9 mouse cellular contexts compared by ENCODE assay signal in the genomic region with DNA sequence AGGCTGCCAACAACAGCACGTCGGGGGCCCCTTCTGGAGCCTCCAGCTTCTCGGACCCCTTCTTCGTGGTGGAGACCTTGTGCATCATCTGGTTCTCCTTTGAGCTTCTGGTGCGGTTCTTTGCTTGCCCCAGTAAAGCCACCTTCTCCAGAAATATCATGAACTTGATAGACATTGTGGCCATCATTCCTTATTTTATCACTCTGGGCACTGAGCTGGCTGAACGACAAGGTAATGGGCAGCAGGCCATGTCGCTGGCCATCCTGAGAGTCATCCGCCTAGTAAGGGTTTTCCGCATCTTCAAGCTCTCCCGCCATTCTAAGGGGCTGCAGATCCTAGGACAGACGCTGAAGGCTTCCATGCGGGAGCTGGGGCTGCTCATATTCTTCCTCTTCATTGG. TPM values are rescaled to one million over a fixed set of nuclear protein-coding genes. Genes with fewer than 3 reads are reported as not detected.
A peak's percentile ranks its signal among the peaks of the same experiment; 100 is the strongest.
DNase-seq lines count a peak whose midpoint lies in the region; ATAC-seq lines count a peak whose summit lies in the region.
"Had no signal": no experiment of that assay in that cellular context is flagged by ENCODE, and none has a peak within 500 bp of the region (broad histone marks: within the 10 kb centered on the region; RNA-seq: fewer than 3 reads in every experiment).

No protein-coding gene starts in this region.

- 48% methylated on average over 12 of the region's 12 CpGs for WGBS in heart, embryonic 10.5 days
- WGBS in hindbrain, embryonic 12.5 days = 48% methylated on average over 12 of the region's 12 CpGs
- WGBS in midbrain, embryonic 13.5 days = 51% methylated on average over 12 of the region's 12 CpGs

- H3K9ac ChIP-seq in hindbrain, embryonic 12.5 days = peak overlapping the region; percentile 84
- peak overlapping the region; percentile 88 for H3K9ac ChIP-seq in midbrain, embryonic 13.5 days (replicated peaks)

- no peak overlapping the region for H3K27ac ChIP-seq in heart, embryonic 10.5 days
- H3K27ac ChIP-seq in hindbrain, embryonic 12.5 days = no peak overlapping the region
- peak overlapping the region; percentile 86; the same call in 1 of the 2 replicates for H3K27ac ChIP-seq in midbrain, embryonic 13.5 days

- H3K36me3 ChIP-seq in heart, embryonic 10.5 days = no peaks in the 10 kb centered on the region
- H3K36me3 ChIP-seq in hindbrain, embryonic 12.5 days = no peaks in the 10 kb centered on the region
- H3K36me3 ChIP-seq in midbrain, embryonic 13.5 days = no peaks in the 10 kb centered on the region

- peak overlapping the region; percentile 81 for H3K4me3 ChIP-seq in heart, embryonic 10.5 days
- H3K4me3 ChIP-seq in hindbrain, embryonic 12.5 days = peak overlapping the region; percentile 83
- H3K4me3 ChIP-seq in midbrain, embryonic 13.5 days (replicated peaks) = peak overlapping the region; percentile 76

- H3K9me3 ChIP-seq in heart, embryonic 10.5 days = no peaks in the 10 kb centered on the region
- H3K9me3 ChIP-seq in hindbrain, embryonic 12.5 days (replicated peaks) = no peaks in the 10 kb centered on the region
- H3K9me3 ChIP-seq in midbrain, embryonic 13.5 days = no peaks in the 10 kb centered on the region

- peaks cover 28% of the 10 kb centered on the region for H3K27me3 ChIP-seq in heart, embryonic 10.5 days (ENCODE audit: insufficient read depth, poor library complexity, severe bottlenecking)
- peaks cover 7% of the 10 kb centered on the region; the same call in 1 of the 2 replicates for H3K27me3 ChIP-seq in hindbrain, embryonic 12.5 days
- no peaks in the 10 kb centered on the region for H3K27me3 ChIP-seq in midbrain, embryonic 13.5 days

- H3K4me1 ChIP-seq in heart, embryonic 10.5 days = peaks cover 17% of the 10 kb centered on the region
- peaks cover 31% of the 10 kb centered on the region for H3K4me1 ChIP-seq in hindbrain, embryonic 12.5 days
- H3K4me1 ChIP-seq in midbrain, embryonic 13.5 days (replicated peaks) = peaks cover 67% of the 10 kb centered on the region

- H3K4me2 ChIP-seq in hindbrain, embryonic 12.5 days (replicated peaks) = peak overlapping the region; percentile 95
- peak overlapping the region; percentile 83 for H3K4me2 ChIP-seq in midbrain, embryonic 13.5 days (replicated peaks)

- no peak for ATAC-seq in hindbrain, embryonic 12.5 days (ENCODE audit: low FRiP score)
- no peak for ATAC-seq in midbrain, embryonic 13.5 days

- DNase-seq in heart, embryonic 10.5 days (ENCODE audit: low spot score) = no peak
- no peak for DNase-seq in heart, adult 9 months (ENCODE audit: low spot score in 2 of 2)
- DNase-seq in spleen, adult 18-20 months = peak; percentile 5 to 26
- no peak for DNase-seq in spleen, postnatal 36 days (ENCODE audit: low spot score in 2 of 2)
- DNase-seq in testis, postnatal 10 days (ENCODE audit: low spot score) = no peak
- DNase-seq in spleen, postnatal 4 days (ENCODE audit: low spot score in 2 of 2) = no peak

RNA-seq across cellular contexts. Expression of a gene that starts 1.1 kb away (rescaled TPM):
- polyA plus RNA-seq in heart, embryonic 10.5 days (2016; fragmentation: Nextera tagmentation; extraction: Ambion mirVana) = 0.91 and 2.8 TPM in 2 replicates
- 8.1 and 8.3 TPM in 2 replicates for polyA plus RNA-seq in hindbrain, embryonic 12.5 days (2016; fragmentation: Nextera tagmentation; extraction: Ambion mirVana)
- polyA plus RNA-seq in midbrain, embryonic 13.5 days (2015; fragmentation: Nextera tagmentation; extraction: Ambion mirVana) = 10.1 and 12.5 TPM in 2 replicates
- polyA plus RNA-seq: erythroblast, embryonic 14.5 days had no signal

Comparison
In these comparisons a context has a peak if more than half of its experiments do, and no peak if none do; other contexts are left out.
1. DNase-seq: peak in spleen, adult 18-20 months (2 of 2); none in heart, embryonic 10.5 days (single experiment), heart, adult 9 months (0 of 2), spleen, postnatal 36 days (0 of 2), testis, postnatal 10 days (single experiment) and spleen, postnatal 4 days (0 of 2).
2. Peak in every context shown above with its lines, with median percentiles within 50 percentile points of each other: H3K4me3 ChIP-seq.